Comparison of ENCODE assay signal across 10 mouse cellular contexts in the genomic region with DNA sequence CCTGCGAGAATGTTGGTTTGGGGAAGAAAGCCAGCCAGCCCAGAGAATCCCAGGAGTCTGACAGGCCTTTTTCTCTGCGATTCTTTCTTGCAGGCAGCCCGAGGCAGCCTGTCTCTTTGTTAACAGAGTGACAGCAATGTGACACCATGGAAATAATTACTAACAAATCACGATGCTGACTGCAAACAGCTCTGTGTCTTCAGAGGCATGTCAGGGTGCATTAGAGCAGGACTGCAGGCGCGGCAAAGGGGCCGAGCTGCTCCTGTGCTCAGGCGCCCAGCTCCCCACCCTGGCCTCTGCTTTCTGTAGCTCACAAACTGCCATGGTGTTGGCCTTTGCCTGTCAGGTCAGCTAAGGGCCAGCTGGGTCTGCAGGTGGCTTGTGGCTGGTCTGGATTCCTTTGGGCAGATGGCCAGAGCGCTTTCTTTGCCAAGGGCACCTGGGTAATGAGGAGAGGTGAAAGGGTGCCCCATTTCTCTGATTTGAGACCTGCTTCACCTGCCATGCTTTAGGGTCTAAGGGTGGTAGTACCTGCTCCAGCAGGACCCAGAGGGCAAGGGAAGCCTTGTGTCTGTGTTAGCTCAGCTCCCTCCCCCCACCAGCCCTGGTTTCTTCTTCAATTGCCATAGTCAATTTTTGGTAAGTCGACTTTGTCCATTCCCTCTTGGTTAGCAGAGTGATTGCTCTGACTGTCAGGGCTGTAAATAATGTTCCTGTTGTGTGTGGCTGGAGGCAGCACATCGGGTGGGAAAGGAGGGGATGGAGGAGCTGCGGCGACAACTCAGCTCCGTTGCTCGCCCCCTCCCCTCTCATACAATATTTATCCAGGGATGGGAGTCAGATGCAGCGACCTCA. TPM values are rescaled to one million over a fixed set of nuclear protein-coding genes. Genes with fewer than 3 reads are reported as not detected.
DNase-seq lines count a peak whose midpoint lies in the region; ATAC-seq lines count a peak whose summit lies in the region.
"Had no signal": no experiment of that assay in that cellular context is flagged by ENCODE, and none has a peak within 500 bp of the region (broad histone marks: within the 10 kb centered on the region; RNA-seq: fewer than 3 reads in every experiment).

No protein-coding gene starts in this region.

- H3K27me3 ChIP-seq in heart, embryonic 15.5 days = no peaks in the 10 kb centered on the region
- H3K27me3 ChIP-seq in hindbrain, embryonic 13.5 days = no peaks in the 10 kb centered on the region
- no peaks in the 10 kb centered on the region for H3K27me3 ChIP-seq in midbrain, embryonic 15.5 days (replicated peaks)
- H3K27me3 ChIP-seq: intestine, embryonic 15.5 days had no signal

- peaks cover 19% of the 10 kb centered on the region for H3K4me1 ChIP-seq in heart, embryonic 15.5 days (replicated peaks)
- H3K4me1 ChIP-seq in hindbrain, embryonic 13.5 days (replicated peaks) = peaks cover 67% of the 10 kb centered on the region
- H3K4me1 ChIP-seq in midbrain, embryonic 15.5 days = peaks cover 45% of the 10 kb centered on the region
- H3K4me1 ChIP-seq: intestine, embryonic 15.5 days had no signal

- 54% methylated on average over 16 of the region's 16 CpGs for WGBS in heart, embryonic 15.5 days
- 11% methylated on average over 16 of the region's 16 CpGs for WGBS in hindbrain, embryonic 13.5 days
- WGBS in midbrain, embryonic 15.5 days = 28% methylated on average over 16 of the region's 16 CpGs

- no peak overlapping the region for H3K9ac ChIP-seq in heart, embryonic 15.5 days
- H3K9ac ChIP-seq in hindbrain, embryonic 13.5 days = peak overlapping the region; percentile 63
- no peak overlapping the region for H3K9ac ChIP-seq in midbrain, embryonic 15.5 days
- H3K9ac ChIP-seq: intestine, embryonic 15.5 days had no signal

- peaks cover 8% of the 10 kb centered on the region for H3K36me3 ChIP-seq in heart, embryonic 15.5 days
- H3K36me3 ChIP-seq in hindbrain, embryonic 13.5 days = 0 out of 2 replicates have a peak, but pooled peaks cover 6% of the 10 kb centered on the region
- no peaks in the 10 kb centered on the region for H3K36me3 ChIP-seq in midbrain, embryonic 15.5 days (replicated peaks)
- H3K36me3 ChIP-seq: intestine, embryonic 15.5 days had no signal

- no peak for DNase-seq in heart, postnatal 36 days
- DNase-seq in cerebellum, postnatal 14 days = peak; percentile 27 to 54
- DNase-seq in urinary bladder, adult 2 months (ENCODE audit: low spot score) = no peak
- no peak for DNase-seq in lung, postnatal 36 days
- DNase-seq in frontal cortex, postnatal 36 days (ENCODE audit: low spot score in 2 of 2) = no peak
- DNase-seq: lung, postnatal 10 days had no signal

- no peaks in the 10 kb centered on the region for H3K9me3 ChIP-seq in heart, embryonic 15.5 days (replicated peaks)
- H3K9me3 ChIP-seq in hindbrain, embryonic 13.5 days = no peaks in the 10 kb centered on the region
- H3K9me3 ChIP-seq in midbrain, embryonic 15.5 days = no peaks in the 10 kb centered on the region
- H3K9me3 ChIP-seq: intestine, embryonic 15.5 days had no signal

- H3K27ac ChIP-seq in heart, embryonic 15.5 days = no peak overlapping the region
- H3K27ac ChIP-seq in hindbrain, embryonic 13.5 days = peak overlapping the region; percentile 88
- peak overlapping the region; percentile 77 for H3K27ac ChIP-seq in midbrain, embryonic 15.5 days
- H3K27ac ChIP-seq: intestine, embryonic 15.5 days had no signal

- no peak overlapping the region for H3K4me2 ChIP-seq in heart, embryonic 15.5 days
- H3K4me2 ChIP-seq in hindbrain, embryonic 13.5 days = peak overlapping the region; percentile 23
- no peak overlapping the region for H3K4me2 ChIP-seq in midbrain, embryonic 15.5 days
- H3K4me2 ChIP-seq: intestine, embryonic 15.5 days had no signal

- 0 out of 2 replicates have a peak, but pooled peaks have one; percentile 9 for ATAC-seq in heart, embryonic 15.5 days (replicated peaks; ENCODE audit: insufficient number of reproducible peaks, insufficient read depth, low FRiP score, low read depth)
- ATAC-seq in hindbrain, embryonic 13.5 days (ENCODE audit: low FRiP score) = 0 out of 2 replicates have a peak, but pooled peaks have one; percentile 34
- ATAC-seq in midbrain, embryonic 15.5 days (replicated peaks) = peak; percentile 73; the same call in 1 of the 2 replicates
- ATAC-seq: intestine, embryonic 15.5 days had no signal

- no peak overlapping the region for H3K4me3 ChIP-seq in heart, embryonic 15.5 days
- no peak overlapping the region for H3K4me3 ChIP-seq in hindbrain, embryonic 13.5 days
- no peak overlapping the region for H3K4me3 ChIP-seq in midbrain, embryonic 15.5 days
- H3K4me3 ChIP-seq: intestine, embryonic 15.5 days had no signal

- intact Hi-C loops in heart, postnatal 36 days (cut with DNase I) = no loop called here

RNA-seq across cellular contexts. Expression of gene Eri3, which starts 55.2 kb away (rescaled TPM):
- polyA plus RNA-seq in heart, embryonic 15.5 days (2015; fragmentation: Nextera tagmentation; extraction: Ambion mirVana) = 104 and 115 TPM in 2 replicates
- total RNA-seq in heart, postnatal 36 days (2021) = 10 to 100 TPM; 89.9 to 91.4 TPM
- 205 and 214 TPM in 2 replicates for polyA plus RNA-seq in hindbrain, embryonic 13.5 days (2015; fragmentation: Nextera tagmentation; extraction: Ambion mirVana)
- polyA plus RNA-seq in midbrain, embryonic 15.5 days (2015; fragmentation: Nextera tagmentation; extraction: Ambion mirVana) = 279 and 283 TPM in 2 replicates
- polyA plus RNA-seq in urinary bladder, adult 2 months (2012; rRNA removed) = 83.5 and 95.4 TPM in 2 replicates

Comparison
In these comparisons a context has a peak if more than half of its experiments do, and no peak if none do; other contexts are left out.
1. ATAC-seq: peak in every context shown above with its lines; median percentile 73 in midbrain, embryonic 15.5 days; 34 in hindbrain, embryonic 13.5 days; 9 in heart, embryonic 15.5 days.
2. DNase-seq: peak in cerebellum, postnatal 14 days (2 of 2); none in heart, postnatal 36 days (0 of 2), urinary bladder, adult 2 months (single experiment), lung, postnatal 36 days (single experiment) and frontal cortex, postnatal 36 days (0 of 2).